ENCODE assay signal across 23 mouse cellular contexts in the genomic region with DNA sequence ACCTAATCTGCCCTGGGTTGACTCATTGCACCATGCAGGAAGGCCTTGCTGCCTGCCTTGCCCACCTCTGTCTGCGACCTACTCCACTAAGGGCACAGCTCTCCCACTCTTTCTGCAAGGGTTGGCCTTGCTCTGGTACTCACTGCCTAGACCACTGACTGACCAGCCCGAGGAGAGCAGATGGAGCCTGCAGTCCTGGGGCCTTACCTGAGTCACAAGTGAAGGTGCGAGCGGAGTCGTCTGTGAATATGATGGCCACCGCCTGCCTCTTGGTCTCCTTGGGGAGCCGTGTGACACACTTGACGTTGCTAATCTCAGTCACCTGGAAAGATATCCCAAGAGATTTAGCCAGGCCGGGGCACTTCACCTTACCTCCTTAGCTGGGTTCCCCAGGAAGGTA. TPM values are rescaled to one million over a fixed set of nuclear protein-coding genes. Genes with fewer than 3 reads are reported as not detected.
DNase-seq lines count a peak whose midpoint lies in the region; ATAC-seq and TF ChIP-seq lines count a peak whose summit lies in the region.
"Had no signal": no experiment of that assay in that cellular context is flagged by ENCODE, and none has a peak within 500 bp of the region (broad histone marks: within the 10 kb centered on the region; RNA-seq: fewer than 3 reads in every experiment).

No protein-coding gene starts in this region.

- no peak for TF ChIP-seq EP300 in MEL (IDR thresholded peaks at IDR 0.05; ENCODE audit: low read depth in 1 of 2, low read length in 2 of 2)

- TF ChIP-seq CTCF in MEL (IDR thresholded peaks at IDR 0.05 in 2 of 3, conservative IDR thresholded peaks at IDR 0.05 in 1 of 3; ENCODE audit: control insufficient read depth in 1 of 3, insufficient read depth in 1 of 3, low read depth in 2 of 3, low read length in 3 of 3, poor library complexity in 1 of 3, severe bottlenecking in 1 of 3) = no peak

- no peaks in the 10 kb centered on the region for H3K79me2 ChIP-seq in MEL (ENCODE audit: control insufficient read depth, insufficient read depth, low read length, poor library complexity)

- H3K4me2 ChIP-seq in forebrain, embryonic 12.5 days = no peak overlapping the region
- no peak overlapping the region for H3K4me2 ChIP-seq in forebrain, embryonic 11.5 days (ENCODE audit: low read depth, low read length, severe bottlenecking)
- no peak overlapping the region for H3K4me2 ChIP-seq in hindbrain, embryonic 12.5 days (replicated peaks)

- no peaks in the 10 kb centered on the region for H3K9me3 ChIP-seq in forebrain, embryonic 12.5 days
- no peaks in the 10 kb centered on the region for H3K9me3 ChIP-seq in forebrain, embryonic 11.5 days (ENCODE audit: control insufficient read depth, low read length)
- no peaks in the 10 kb centered on the region for H3K9me3 ChIP-seq in hindbrain, embryonic 10.5 days
- no peaks in the 10 kb centered on the region for H3K9me3 ChIP-seq in hindbrain, embryonic 12.5 days (replicated peaks)
- H3K9me3 ChIP-seq in MEL (replicated peaks; ENCODE audit: insufficient read depth, low read length) = no peaks in the 10 kb centered on the region
- H3K9me3 ChIP-seq: G1E had no signal

- no peak overlapping the region for H3K4me3 ChIP-seq in forebrain, embryonic 12.5 days (replicated peaks)
- H3K4me3 ChIP-seq in forebrain, embryonic 11.5 days (ENCODE audit: low read depth, low read length) = no peak overlapping the region
- no peak overlapping the region for H3K4me3 ChIP-seq in hindbrain, embryonic 10.5 days
- H3K4me3 ChIP-seq in hindbrain, embryonic 12.5 days = no peak overlapping the region
- H3K4me3 ChIP-seq in MEL (ENCODE audit: control insufficient read depth in 1 of 2, insufficient read depth in 1 of 2, low read depth in 2 of 2, low read length in 2 of 2) = no peak overlapping the region

- H3K4me1 ChIP-seq in forebrain, embryonic 12.5 days = peaks cover 38% of the 10 kb centered on the region
- H3K4me1 ChIP-seq in forebrain, embryonic 11.5 days (replicated peaks; ENCODE audit: control insufficient read depth, insufficient read depth, low read length) = peaks cover 13% of the 10 kb centered on the region; the same call in 1 of the 2 replicates
- peaks cover 40% of the 10 kb centered on the region for H3K4me1 ChIP-seq in hindbrain, embryonic 10.5 days (replicated peaks)
- H3K4me1 ChIP-seq in hindbrain, embryonic 12.5 days = peaks cover 33% of the 10 kb centered on the region
- H3K4me1 ChIP-seq in MEL (ENCODE audit: control insufficient read depth in 1 of 2, insufficient read depth in 2 of 2, low read length in 2 of 2) = peaks cover 0 to 8% of the 10 kb centered on the region in 2 experiments; a peak in 1 of 4 replicates

- peaks cover 12% of the 10 kb centered on the region; the same call in 1 of the 2 replicates for H3K27me3 ChIP-seq in forebrain, embryonic 12.5 days
- H3K27me3 ChIP-seq in forebrain, embryonic 11.5 days (ENCODE audit: control insufficient read depth, insufficient read depth, low read length) = no peaks in the 10 kb centered on the region
- peaks cover 30% of the 10 kb centered on the region for H3K27me3 ChIP-seq in hindbrain, embryonic 10.5 days (ENCODE audit: insufficient read depth, poor library complexity, severe bottlenecking)
- peaks cover 13% of the 10 kb centered on the region; the same call in 1 of the 2 replicates for H3K27me3 ChIP-seq in hindbrain, embryonic 12.5 days
- H3K27me3 ChIP-seq in MEL (ENCODE audit: control insufficient read depth in 1 of 2, insufficient read depth in 2 of 2, low read length in 2 of 2) = no peaks in the 10 kb centered on the region
- H3K27me3 ChIP-seq: CH12.LX, Patski had no signal

- H3K36me3 ChIP-seq in forebrain, embryonic 12.5 days (replicated peaks) = peaks cover 52% of the 10 kb centered on the region
- no peaks in the 10 kb centered on the region; the same call in 1 of the 2 replicates for H3K36me3 ChIP-seq in forebrain, embryonic 11.5 days (ENCODE audit: control insufficient read depth, insufficient read depth, low read length)
- H3K36me3 ChIP-seq in hindbrain, embryonic 10.5 days = peaks cover 65% of the 10 kb centered on the region
- H3K36me3 ChIP-seq in hindbrain, embryonic 12.5 days = peaks cover 51% of the 10 kb centered on the region
- H3K36me3 ChIP-seq in MEL (ENCODE audit: control insufficient read depth in 1 of 2, insufficient read depth in 2 of 2, low read length in 2 of 2) = peaks cover 0 to 3% of the 10 kb centered on the region in 2 experiments; a peak in 2 of 4 replicates

- H3K27ac ChIP-seq in forebrain, embryonic 12.5 days = 0 out of 2 replicates have a peak overlapping the region, but pooled peaks have one; percentile 3
- no peak overlapping the region for H3K27ac ChIP-seq in forebrain, embryonic 11.5 days (ENCODE audit: low read depth, low read length)
- 0 out of 2 replicates have a peak overlapping the region, but pooled peaks have one; percentile 3 for H3K27ac ChIP-seq in hindbrain, embryonic 10.5 days
- H3K27ac ChIP-seq in hindbrain, embryonic 12.5 days = no peak overlapping the region
- H3K27ac ChIP-seq in MEL (ENCODE audit: control insufficient read depth, low read depth, low read length) = no peak overlapping the region

- intact Hi-C loops in heart, postnatal 10 days (cut with DNase I) = no loop called here

- no peak for DNase-seq in forebrain, embryonic 11.5 days (ENCODE audit: low spot score)
- peak; percentile 90 for DNase-seq in heart, adult 11 months
- DNase-seq in heart, postnatal 10 days = no peak
- DNase-seq in hindbrain, embryonic 10.5 days (ENCODE audit: low spot score) = no peak
- no peak for DNase-seq in MEL (ENCODE audit: low read depth, low spot score)
- DNase-seq in thymus, postnatal 4 days = no peak
- DNase-seq: adrenal gland, adult 2 months; adrenal gland, adult 8-10 months; adrenal gland, postnatal 10 days; adrenal gland, postnatal 14 days; adrenal gland, postnatal 25 days; adrenal gland, postnatal 36 days; B cell, adult 2 months; cerebellum, adult 11 months; cerebellum, adult 11-12 months; cerebellum, adult 18-20 months had no signal

- ATAC-seq in forebrain, embryonic 12.5 days (ENCODE audit: low FRiP score) = no peak
- ATAC-seq in forebrain, embryonic 11.5 days (replicated peaks; ENCODE audit: low FRiP score) = no peak
- ATAC-seq in hindbrain, embryonic 12.5 days (ENCODE audit: low FRiP score) = no peak
- ATAC-seq: activated CD4-positive, CD25-positive, alpha-beta regulatory T cell, adult 4 months; CD4-positive, CD25-positive, alpha-beta regulatory T cell, adult 4 months; Patski had no signal

- TF ChIP-seq RAD21 in MEL (IDR thresholded peaks at IDR 0.05; ENCODE audit: low read depth, low read length) = no peak

- TF ChIP-seq POLR2A in MEL (IDR thresholded peaks at IDR 0.05; ENCODE audit: control insufficient read depth in 1 of 2, insufficient read depth in 1 of 2, low read depth in 1 of 2, low read length in 2 of 2, poor library complexity in 1 of 2) = no peak

- H3K9ac ChIP-seq in forebrain, embryonic 12.5 days = no peak overlapping the region
- H3K9ac ChIP-seq in forebrain, embryonic 11.5 days (ENCODE audit: low read length) = no peak overlapping the region
- no peak overlapping the region for H3K9ac ChIP-seq in hindbrain, embryonic 12.5 days
- no peak overlapping the region for H3K9ac ChIP-seq in MEL (ENCODE audit: control insufficient read depth, low read depth, low read length, poor library complexity, severe bottlenecking)

- 86% methylated on average over 9 of the region's 9 CpGs for WGBS in forebrain, embryonic 12.5 days
- WGBS in forebrain, embryonic 11.5 days = 84% methylated on average over 9 of the region's 9 CpGs
- WGBS in hindbrain, embryonic 10.5 days = 93% methylated on average over 9 of the region's 9 CpGs
- 88% methylated on average over 9 of the region's 9 CpGs for WGBS in hindbrain, embryonic 12.5 days

RNA-seq across cellular contexts. Expression of gene Dok4, which starts 9.2 kb away (rescaled TPM):
- polyA plus RNA-seq in forebrain, embryonic 12.5 days (2016; fragmentation: Nextera tagmentation; extraction: Ambion mirVana) = 22.0 and 25.1 TPM in 2 replicates
- polyA plus RNA-seq in forebrain, embryonic 11.5 days (2014; fragmentation: Nextera tagmentation; extraction: Ambion mirVana) = 19.1 and 19.9 TPM in 2 replicates
- total RNA-seq in heart, postnatal 10 days (2021) = 10 to 100 TPM; 34.2 to 44.2 TPM
- 14.6 and 16.9 TPM in 2 replicates for polyA plus RNA-seq in hindbrain, embryonic 10.5 days (2016; fragmentation: Nextera tagmentation; extraction: Ambion mirVana)
- polyA plus RNA-seq in hindbrain, embryonic 12.5 days (2016; fragmentation: Nextera tagmentation; extraction: Ambion mirVana) = 28.4 and 29.9 TPM in 2 replicates
- total RNA-seq in MEL (2012; rRNA removed) = 1.5 TPM in 2 replicates
- polyA plus RNA-seq in MEL (2012; ENCODE audit: insufficient read depth in 1 of 2, insufficient read length in 2 of 2, low read depth in 1 of 2, low replicate concordance in 2 of 2, missing spikeins in 1 of 2) = 1 to 10 TPM in 1 of 2 experiments, not detected in 1; 3.2 TPM

RNA-seq across cellular contexts. Expression of gene Polr2c, which starts 9.7 kb away (rescaled TPM):
- 144 and 147 TPM in 2 replicates for polyA plus RNA-seq in forebrain, embryonic 12.5 days (2016; fragmentation: Nextera tagmentation; extraction: Ambion mirVana)
- 156 and 173 TPM in 2 replicates for polyA plus RNA-seq in forebrain, embryonic 11.5 days (2014; fragmentation: Nextera tagmentation; extraction: Ambion mirVana)
- 10 to 100 TPM; 61.5 to 63.6 TPM for total RNA-seq in heart, postnatal 10 days (2021)
- 154 and 169 TPM in 2 replicates for polyA plus RNA-seq in hindbrain, embryonic 10.5 days (2016; fragmentation: Nextera tagmentation; extraction: Ambion mirVana)
- polyA plus RNA-seq in hindbrain, embryonic 12.5 days (2016; fragmentation: Nextera tagmentation; extraction: Ambion mirVana) = 120 and 129 TPM in 2 replicates
- total RNA-seq in MEL (2012; rRNA removed) = 92.0 and 92.5 TPM in 2 replicates
- polyA plus RNA-seq in MEL (2012; ENCODE audit: insufficient read depth in 1 of 2, insufficient read length in 2 of 2, low read depth in 1 of 2, low replicate concordance in 2 of 2, missing spikeins in 1 of 2) = 100 to 1,000 TPM; 151 to 181 TPM

RNA-seq across cellular contexts. Expression of gene Ciapin1, which starts 28.8 kb away (rescaled TPM):
- 170 and 179 TPM in 2 replicates for polyA plus RNA-seq in forebrain, embryonic 12.5 days (2016; fragmentation: Nextera tagmentation; extraction: Ambion mirVana)
- 144 and 152 TPM in 2 replicates for polyA plus RNA-seq in forebrain, embryonic 11.5 days (2014; fragmentation: Nextera tagmentation; extraction: Ambion mirVana)
- 10 to 100 TPM; 74.8 to 87.7 TPM for total RNA-seq in heart, postnatal 10 days (2021)
- 181 and 194 TPM in 2 replicates for polyA plus RNA-seq in hindbrain, embryonic 10.5 days (2016; fragmentation: Nextera tagmentation; extraction: Ambion mirVana)
- polyA plus RNA-seq in hindbrain, embryonic 12.5 days (2016; fragmentation: Nextera tagmentation; extraction: Ambion mirVana) = 169 and 178 TPM in 2 replicates
- total RNA-seq in MEL (2012; rRNA removed) = 102 and 122 TPM in 2 replicates
- polyA plus RNA-seq in MEL (2012; ENCODE audit: insufficient read depth in 1 of 2, insufficient read length in 2 of 2, low read depth in 1 of 2, low replicate concordance in 2 of 2, missing spikeins in 1 of 2) = 100 to 1,000 TPM in 1 of 2 experiments, not detected in 1; 263 TPM

RNA-seq across cellular contexts. Expression of gene Coq9, which starts 28.8 kb away (rescaled TPM):
- polyA plus RNA-seq in forebrain, embryonic 12.5 days (2016; fragmentation: Nextera tagmentation; extraction: Ambion mirVana) = 47.8 and 52.3 TPM in 2 replicates
- polyA plus RNA-seq in forebrain, embryonic 11.5 days (2014; fragmentation: Nextera tagmentation; extraction: Ambion mirVana) = 53.7 and 60.5 TPM in 2 replicates
- total RNA-seq in heart, postnatal 10 days (2021) = 100 to 1,000 TPM; 332 to 338 TPM
- polyA plus RNA-seq in hindbrain, embryonic 10.5 days (2016; fragmentation: Nextera tagmentation; extraction: Ambion mirVana) = 52.2 and 52.3 TPM in 2 replicates
- polyA plus RNA-seq in hindbrain, embryonic 12.5 days (2016; fragmentation: Nextera tagmentation; extraction: Ambion mirVana) = 52.6 and 55.3 TPM in 2 replicates
- total RNA-seq in MEL (2012; rRNA removed) = 84.6 and 91.9 TPM in 2 replicates
- polyA plus RNA-seq in MEL (2012; ENCODE audit: insufficient read depth in 1 of 2, insufficient read length in 2 of 2, low read depth in 1 of 2, low replicate concordance in 2 of 2, missing spikeins in 1 of 2) = 100 to 1,000 TPM in 1 of 2 experiments, not detected in 1; 169 TPM

RNA-seq across cellular contexts. Expression of gene Ccdc102a, which starts 51.0 kb away (rescaled TPM):
- 11.8 and 15.9 TPM in 2 replicates for polyA plus RNA-seq in forebrain, embryonic 12.5 days (2016; fragmentation: Nextera tagmentation; extraction: Ambion mirVana)
- 18.8 and 19.5 TPM in 2 replicates for polyA plus RNA-seq in forebrain, embryonic 11.5 days (2014; fragmentation: Nextera tagmentation; extraction: Ambion mirVana)
- total RNA-seq in heart, postnatal 10 days (2021) = 10 to 100 TPM; 15.3 to 16.0 TPM
- polyA plus RNA-seq in hindbrain, embryonic 10.5 days (2016; fragmentation: Nextera tagmentation; extraction: Ambion mirVana) = 15.7 and 17.5 TPM in 2 replicates
- 30.8 and 30.9 TPM in 2 replicates for polyA plus RNA-seq in hindbrain, embryonic 12.5 days (2016; fragmentation: Nextera tagmentation; extraction: Ambion mirVana)
- total RNA-seq in MEL (2012; rRNA removed) = 1.6 and 1.7 TPM in 2 replicates
- polyA plus RNA-seq in MEL (2012; ENCODE audit: insufficient read depth in 1 of 2, insufficient read length in 2 of 2, low read depth in 1 of 2, low replicate concordance in 2 of 2, missing spikeins in 1 of 2) = 1 to 10 TPM in 1 of 2 experiments, not detected in 1; 6.8 TPM
- polyA plus RNA-seq: CD4-positive, CD25-positive, alpha-beta regulatory T cell, adult 4 months had no signal

Comparison
In these comparisons a context has a peak if more than half of its experiments do, and no peak if none do; other contexts are left out.
1. H3K27ac ChIP-seq: peak in forebrain, embryonic 12.5 days (single experiment) and hindbrain, embryonic 10.5 days (single experiment); none in forebrain, embryonic 11.5 days (single experiment), hindbrain, embryonic 12.5 days (single experiment) and MEL (single experiment).